Mouse (Mus musculus): ENCODE results near the gene Wdr83os. TPM values are rescaled to one million over a fixed set of nuclear protein-coding genes. Genes with fewer than 3 reads are reported as not detected.

The Wdr83os gene
- polyA plus RNA-seq, 2 experiments: 40.6 to 61.8 TPM

GRCm38 (mm10) chr8:85072364-85072929, 8.1 kb upstream of the Wdr83os start:
- peak overlapping the region; percentile 61; the same call in 1 of the 2 replicates for H3K27ac ChIP-seq
- peaks cover 19% of the 10 kb centered on the region for H3K36me3 ChIP-seq (replicated peaks; ENCODE audit: control insufficient read depth, insufficient read depth, low read depth)
- H3K9me3 ChIP-seq (ENCODE audit: control insufficient read depth, low read length): no peaks in the 10 kb centered on the region
- no peak for TF ChIP-seq CTCF (IDR thresholded peaks at IDR 0.05; ENCODE audit: low read depth)
- no peak for TF ChIP-seq EP300 (IDR thresholded peaks at IDR 0.05; ENCODE audit: low read depth)
- H3K4me2 ChIP-seq (ENCODE audit: low read depth): peak overlapping the region; percentile 92
- H3K27me3 ChIP-seq (ENCODE audit: control insufficient read depth, insufficient read depth, low read length): no peaks in the 10 kb centered on the region
- H3K4me1 ChIP-seq (replicated peaks; ENCODE audit: control insufficient read depth in 2 of 2, insufficient read depth in 2 of 2, low read length in 1 of 2): peaks cover 32 to 38% of the 10 kb centered on the region in 2 experiments
- H3K9ac ChIP-seq (replicated peaks): peak overlapping the region; percentile 77
- 28% methylated on average over 9 of the region's 9 CpGs for WGBS (ENCODE audit: insufficient replicate concordance)
- H3K4me3 ChIP-seq (ENCODE audit: insufficient read depth in 1 of 2, low read depth in 2 of 2, low read length in 2 of 2): peak overlapping the region; percentile 78 to 79
- ATAC-seq (ENCODE audit: insufficient read depth): no peak
- DNase-seq (ENCODE audit: low read depth in 3 of 3, low spot score in 3 of 3): no peak

GRCm38 (mm10) chr8:85073041-85073612, 7.4 kb upstream of the Wdr83os start:
- TF ChIP-seq CTCF (IDR thresholded peaks at IDR 0.05; ENCODE audit: low read depth) (no peak), EP300 (IDR thresholded peaks at IDR 0.05; ENCODE audit: low read depth) (no peak)
- no peaks in the 10 kb centered on the region for H3K9me3 ChIP-seq (ENCODE audit: control insufficient read depth, low read length)
- H3K36me3 ChIP-seq (replicated peaks; ENCODE audit: control insufficient read depth, insufficient read depth, low read depth): peaks cover 22% of the 10 kb centered on the region
- H3K4me1 ChIP-seq (replicated peaks; ENCODE audit: control insufficient read depth in 2 of 2, insufficient read depth in 2 of 2, low read length in 1 of 2): peaks cover 32 to 38% of the 10 kb centered on the region in 2 experiments
- H3K27me3 ChIP-seq (ENCODE audit: control insufficient read depth, insufficient read depth, low read length): no peaks in the 10 kb centered on the region
- 89% methylated on average over 15 of the region's 15 CpGs for WGBS (ENCODE audit: insufficient replicate concordance)
- ATAC-seq (ENCODE audit: insufficient read depth) (no peak), DNase-seq (ENCODE audit: low read depth in 3 of 3, low spot score in 3 of 3) (no peak)
- H3K4me2 ChIP-seq (ENCODE audit: low read depth): peak overlapping the region; percentile 92; the same call in 1 of the 2 replicates
- no peak overlapping the region for H3K27ac ChIP-seq
- H3K4me3 ChIP-seq (ENCODE audit: insufficient read depth in 1 of 2, low read depth in 2 of 2, low read length in 2 of 2): no peak overlapping the region
- H3K9ac ChIP-seq (replicated peaks): no peak overlapping the region

GRCm38 (mm10) chr8:85074167-85074566, 6.4 kb upstream of the Wdr83os start:
- H3K36me3 ChIP-seq (replicated peaks; ENCODE audit: control insufficient read depth, insufficient read depth, low read depth): peaks cover 29% of the 10 kb centered on the region
- H3K4me1 ChIP-seq (replicated peaks; ENCODE audit: control insufficient read depth in 2 of 2, insufficient read depth in 2 of 2, low read length in 1 of 2): peaks cover 32 to 38% of the 10 kb centered on the region in 2 experiments

GRCm38 (mm10) chr8:85074617-85075016, 5.9 kb upstream of the Wdr83os start:
- peaks cover 32 to 40% of the 10 kb centered on the region in 2 experiments for H3K4me1 ChIP-seq (replicated peaks; ENCODE audit: control insufficient read depth in 2 of 2, insufficient read depth in 2 of 2, low read length in 1 of 2)
- H3K9me3 ChIP-seq (ENCODE audit: control insufficient read depth, low read length): no peaks in the 10 kb centered on the region
- DNase-seq (ENCODE audit: low read depth in 3 of 3, low spot score in 3 of 3) (no peak), ATAC-seq (ENCODE audit: insufficient read depth) (no peak)
- H3K36me3 ChIP-seq (replicated peaks; ENCODE audit: control insufficient read depth, insufficient read depth, low read depth): peaks cover 29% of the 10 kb centered on the region
- H3K27ac ChIP-seq: no peak overlapping the region
- no peaks in the 10 kb centered on the region for H3K27me3 ChIP-seq (ENCODE audit: control insufficient read depth, insufficient read depth, low read length)
- H3K4me2 ChIP-seq (ENCODE audit: low read depth): no peak overlapping the region
- no peak overlapping the region for H3K9ac ChIP-seq (replicated peaks)
- TF ChIP-seq CTCF (IDR thresholded peaks at IDR 0.05; ENCODE audit: low read depth): no peak
- 87% methylated on average over 10 of the region's 10 CpGs for WGBS (ENCODE audit: insufficient replicate concordance)
- H3K4me3 ChIP-seq (ENCODE audit: insufficient read depth in 1 of 2, low read depth in 2 of 2, low read length in 2 of 2): no peak overlapping the region

More at GRCm38 (mm10) chr8:85074167-85074566, 6.4 kb upstream of the Wdr83os start:
- no peak for TF ChIP-seq CTCF (IDR thresholded peaks at IDR 0.05; ENCODE audit: low read depth)
- no peak for TF ChIP-seq EP300 (IDR thresholded peaks at IDR 0.05; ENCODE audit: low read depth)
- Histone ChIP-seq H3K4me3 (ENCODE audit: insufficient read depth in 1 of 2, low read depth in 2 of 2, low read length in 2 of 2) (no peak overlapping the region), H3K9ac (replicated peaks) (no peak overlapping the region), H3K9me3 (ENCODE audit: control insufficient read depth, low read length) (no peaks in the 10 kb centered on the region), H3K27me3 (ENCODE audit: control insufficient read depth, insufficient read depth, low read length) (no peaks in the 10 kb centered on the region), H3K4me2 (ENCODE audit: low read depth) (no peak overlapping the region), H3K27ac (no peak overlapping the region)
- DNase-seq (ENCODE audit: low read depth in 3 of 3, low spot score in 3 of 3) (no peak), ATAC-seq (ENCODE audit: insufficient read depth) (no peak)
- WGBS (ENCODE audit: insufficient replicate concordance): 82% methylated on average over 10 of the region's 10 CpGs

- no peaks in the 10 kb centered on the region for H3K27me3 ChIP-seq (ENCODE audit: control insufficient read depth, insufficient read depth, low read length)
- no peak overlapping the region for H3K4me3 ChIP-seq (ENCODE audit: insufficient read depth in 1 of 2, low read depth in 2 of 2, low read length in 2 of 2)
- peak overlapping the region; percentile 71 for H3K27ac ChIP-seq
- 45% methylated on average over 9 of the region's 9 CpGs for WGBS (ENCODE audit: insufficient replicate concordance)
- DNase-seq (ENCODE audit: low read depth in 3 of 3, low spot score in 3 of 3) (peak in 2 of 3 experiments; percentile 49 to 51), ATAC-seq (ENCODE audit: insufficient read depth) (peak; percentile 52)
- peak overlapping the region; percentile 55 for H3K4me2 ChIP-seq (ENCODE audit: low read depth)
- peak; percentile 82 for TF ChIP-seq EP300 (IDR thresholded peaks at IDR 0.05; ENCODE audit: low read depth)
- TF ChIP-seq CTCF (IDR thresholded peaks at IDR 0.05; ENCODE audit: low read depth): peak; percentile 81
- peaks cover 29% of the 10 kb centered on the region for H3K36me3 ChIP-seq (replicated peaks; ENCODE audit: control insufficient read depth, insufficient read depth, low read depth)
- H3K4me1 ChIP-seq (replicated peaks; ENCODE audit: control insufficient read depth in 2 of 2, insufficient read depth in 2 of 2, low read length in 1 of 2): peaks cover 30 to 38% of the 10 kb centered on the region in 2 experiments
- H3K9me3 ChIP-seq (ENCODE audit: control insufficient read depth, low read length): no peaks in the 10 kb centered on the region
- H3K9ac ChIP-seq (replicated peaks): peak overlapping the region; percentile 24; the same call in 1 of the 2 replicates
These were observed 4.5 kb upstream of the Wdr83os start for GRCm38 (mm10) chr8:85076001-85076400.
